Mouse (Mus musculus) C2C12 (cell line): ENCODE data around the gene Slc4a2. TPM values are rescaled to one million over a fixed set of nuclear protein-coding genes. Genes with fewer than 3 reads are reported as not detected.
A peak's percentile ranks its signal among the peaks of the same experiment; 100 is the strongest.

Experiments
- H3K27me3 ChIP-seq: one replicate; pipeline ENCODE4 v1.6.1; 2011; ENCODE audit not compliant: control insufficient read depth, insufficient read depth, insufficient read length
- H3K36me3 ChIP-seq: one replicate; pipeline ENCODE4 v1.6.1; 2011; ENCODE audit not compliant: control insufficient read depth, insufficient read depth
- H3K4me3 ChIP-seq: one replicate; pipeline ENCODE4 v1.5.1; 2011; ENCODE audit warnings: mild to moderate bottlenecking, control low read depth; ENCODE audit not compliant: poor library complexity, insufficient read depth, severe bottlenecking
- H3K79me2 ChIP-seq: one replicate; pipeline ENCODE4 v1.6.1; 2011; ENCODE audit not compliant: control insufficient read depth, insufficient read depth
- H3K79me3 ChIP-seq: one replicate; pipeline ENCODE4 v1.6.1; 2011; ENCODE audit warnings: low read depth, control low read depth
- H3ac ChIP-seq: one replicate; pipeline ENCODE3; 2011; ENCODE audit warnings: low read depth; ENCODE audit not compliant: control insufficient read depth, insufficient read length
- CEBPB ChIP-seq: IDR thresholded peaks from one replicate; pipeline ENCODE4 v1.6.1; 2011; ENCODE audit warnings: low read depth, mild to moderate bottlenecking, control low read depth, moderate library complexity
- CTCF ChIP-seq: IDR thresholded peaks from one replicate; pipeline ENCODE4 v1.5.1; 2011; ENCODE audit not compliant: control insufficient read depth, insufficient read depth, insufficient read length
- FOSL1 ChIP-seq: IDR thresholded peaks from one replicate; pipeline ENCODE4 v1.8.0; 2011; ENCODE audit warnings: mild to moderate bottlenecking, low read length; ENCODE audit not compliant: poor library complexity, insufficient read depth, severe bottlenecking
- MAX ChIP-seq: IDR thresholded peaks from one replicate; pipeline ENCODE4 v1.6.1; 2011; ENCODE audit warnings: mild to moderate bottlenecking, control low read depth
- MYOD1 ChIP-seq: IDR thresholded peaks from one replicate; pipeline ENCODE4 v1.6.1; 2011; ENCODE audit warnings: low read depth; ENCODE audit not compliant: control insufficient read depth, insufficient read length
- MYOG ChIP-seq: IDR thresholded peaks from one replicate; pipeline ENCODE4 v1.6.1; 2011; ENCODE audit not compliant: control insufficient read depth, insufficient read length; ENCODE audit errors: extremely low read depth
- USF1 ChIP-seq: IDR thresholded peaks from one replicate; pipeline ENCODE4 v1.6.1; 2011; ENCODE audit warnings: low read depth, mild to moderate bottlenecking, control low read depth, moderate library complexity
- polyA plus RNA-seq: library from polyadenylated mRNA; unstranded; fragments of >200 nt; fragmentation: generic; extraction: Trizol; gene quantifications from one replicate; pipeline ENCODE4 v1.2.1, GENCODE M21; 2012; ENCODE audit warnings: missing spikeins

Gene Slc4a2
- polyA plus RNA-seq, 1 experiment, result 76.4 TPM

DNA sequence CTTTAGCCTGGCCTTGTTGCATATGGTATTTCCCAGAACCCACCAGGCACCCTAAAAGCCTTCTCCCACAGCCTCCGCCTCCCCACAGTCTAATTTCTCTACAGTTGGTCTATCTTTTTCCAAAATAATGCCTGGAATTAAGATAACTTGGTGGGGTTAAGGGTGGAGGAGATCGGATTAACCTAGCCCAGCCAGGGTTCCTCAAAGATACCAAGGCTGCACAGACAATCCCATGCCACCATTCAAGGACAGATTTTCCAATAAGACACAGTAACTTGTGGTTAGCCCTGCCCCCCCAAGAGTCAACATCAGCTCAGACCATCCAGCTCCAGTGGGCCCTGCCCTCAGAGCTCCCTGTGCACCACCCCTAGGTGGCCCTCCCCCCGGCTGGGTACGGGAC, 43.1 kb upstream of the Slc4a2 start:
- peaks cover 32% of the 10 kb centered on the region for H3K27me3 ChIP-seq
- no peaks in the 10 kb centered on the region for H3K79me2 ChIP-seq
- no peak overlapping the region for H3ac ChIP-seq
- no peaks in the 10 kb centered on the region for H3K36me3 ChIP-seq
- H3K4me3 ChIP-seq, result no peak overlapping the region
- TF ChIP-seq FOSL1 (no peak), CEBPB (no peak), MYOG (no peak), USF1 (no peak), MYOD1 (no peak), CTCF (no peak), MAX (no peak)
- no peaks in the 10 kb centered on the region for H3K79me3 ChIP-seq

DNA sequence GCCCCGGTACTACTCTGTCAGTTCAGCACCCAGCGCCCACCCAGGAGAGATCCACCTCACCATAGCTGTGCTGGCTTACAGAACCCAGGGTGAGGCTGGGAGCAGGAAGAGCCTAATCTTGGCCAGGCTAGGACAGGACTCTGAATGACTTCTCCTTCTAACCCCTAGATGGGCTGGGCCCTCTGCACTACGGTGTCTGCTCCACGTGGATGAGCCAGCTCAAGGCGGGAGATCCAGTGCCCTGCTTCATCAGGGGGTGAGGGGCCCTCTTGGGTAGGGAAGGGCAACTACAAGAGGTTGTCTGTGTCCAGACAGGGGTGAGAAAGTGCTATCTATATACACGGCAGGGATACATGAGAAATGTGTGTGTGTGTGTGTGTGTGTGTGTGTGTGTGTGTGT, 42.2 kb upstream of the Slc4a2 start:
- Histone ChIP-seq H3K4me3 (no peak overlapping the region), H3K79me3 (no peaks in the 10 kb centered on the region), H3K79me2 (no peaks in the 10 kb centered on the region), H3ac (no peak overlapping the region), H3K27me3 (peaks cover 28% of the 10 kb centered on the region), H3K36me3 (no peaks in the 10 kb centered on the region)
- TF ChIP-seq CTCF, result no peak
- TF ChIP-seq CEBPB, result no peak
- no peak for TF ChIP-seq USF1
- no peak for TF ChIP-seq MAX
- TF ChIP-seq FOSL1, result no peak
- no peak for TF ChIP-seq MYOG
- TF ChIP-seq MYOD1, result no peak

DNA sequence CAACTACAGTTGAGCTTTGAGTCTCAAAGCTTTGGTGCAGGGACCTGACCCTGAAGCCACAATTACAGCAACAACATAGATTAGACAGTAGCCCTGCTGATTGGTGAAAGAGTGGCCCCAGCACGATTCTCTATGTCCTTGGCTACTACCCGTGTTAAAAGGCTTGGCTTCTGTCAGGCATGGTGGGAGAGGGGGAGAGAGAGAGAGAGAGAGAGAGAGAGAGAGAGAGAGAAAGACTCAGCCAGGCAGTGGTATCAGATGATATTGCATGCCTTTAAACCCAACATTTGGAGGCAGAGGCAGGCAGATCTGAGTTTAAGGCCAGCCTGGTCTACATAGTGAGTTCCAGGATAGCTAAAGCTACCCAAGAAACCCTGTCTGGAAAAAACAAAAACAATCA, 41.6 kb upstream of the Slc4a2 start:
- peaks cover 28% of the 10 kb centered on the region for H3K27me3 ChIP-seq
- TF ChIP-seq MYOG (no peak), MAX (no peak), FOSL1 (no peak), CEBPB (no peak), USF1 (no peak), CTCF (no peak), MYOD1 (no peak)
- H3ac ChIP-seq, result no peak overlapping the region
- no peaks in the 10 kb centered on the region for H3K79me3 ChIP-seq
- H3K36me3 ChIP-seq, result no peaks in the 10 kb centered on the region
- H3K79me2 ChIP-seq, result no peaks in the 10 kb centered on the region
- no peak overlapping the region for H3K4me3 ChIP-seq

DNA sequence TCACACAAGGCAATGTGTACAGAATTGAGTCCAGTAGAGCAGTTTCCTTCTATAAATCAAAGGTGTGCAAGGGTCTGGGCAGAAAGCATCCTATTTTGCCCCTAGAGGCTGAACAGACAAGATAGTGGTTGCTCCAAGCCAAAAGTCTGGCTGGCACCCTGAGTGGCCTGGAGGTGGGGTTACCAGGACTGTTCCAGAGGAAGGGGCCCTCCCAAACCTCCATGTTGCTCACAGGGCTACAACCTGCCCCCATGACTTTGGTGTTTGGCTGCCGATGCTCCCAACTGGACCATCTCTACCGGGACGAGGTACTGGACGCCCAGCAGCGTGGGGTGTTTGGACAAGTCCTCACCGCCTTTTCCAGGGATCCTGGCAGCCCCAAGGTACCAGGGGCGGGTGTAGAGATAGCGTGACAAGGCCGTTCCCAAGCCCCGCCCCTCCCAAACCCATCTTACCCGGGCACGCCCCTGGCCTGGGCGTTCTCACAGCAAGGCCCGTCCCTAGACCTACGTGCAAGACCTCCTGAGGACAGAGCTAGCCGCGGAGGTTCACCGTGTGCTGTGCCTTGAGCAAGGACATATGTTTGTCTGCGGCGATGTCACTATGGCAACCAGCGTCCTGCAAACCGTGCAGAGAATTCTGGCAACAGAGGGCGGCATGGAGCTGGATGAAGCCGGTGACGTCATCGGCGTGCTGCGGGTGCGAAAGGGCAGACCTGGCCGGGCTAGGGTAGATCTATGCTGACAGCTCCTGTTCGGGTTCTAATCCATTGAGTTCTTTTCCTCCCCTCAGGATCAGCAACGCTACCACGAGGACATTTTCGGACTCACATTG, 40.4 kb upstream of the Slc4a2 start:
- H3K79me2 ChIP-seq, result no peaks in the 10 kb centered on the region
- TF ChIP-seq CTCF, result peak; percentile 71
- no peak for TF ChIP-seq MYOG
- H3K36me3 ChIP-seq, result no peaks in the 10 kb centered on the region
- H3K79me3 ChIP-seq, result no peaks in the 10 kb centered on the region
- H3ac ChIP-seq, result peak overlapping the region; percentile 61
- H3K27me3 ChIP-seq, result peaks cover 16% of the 10 kb centered on the region
- H3K4me3 ChIP-seq, result peak overlapping the region; percentile 22

DNA sequence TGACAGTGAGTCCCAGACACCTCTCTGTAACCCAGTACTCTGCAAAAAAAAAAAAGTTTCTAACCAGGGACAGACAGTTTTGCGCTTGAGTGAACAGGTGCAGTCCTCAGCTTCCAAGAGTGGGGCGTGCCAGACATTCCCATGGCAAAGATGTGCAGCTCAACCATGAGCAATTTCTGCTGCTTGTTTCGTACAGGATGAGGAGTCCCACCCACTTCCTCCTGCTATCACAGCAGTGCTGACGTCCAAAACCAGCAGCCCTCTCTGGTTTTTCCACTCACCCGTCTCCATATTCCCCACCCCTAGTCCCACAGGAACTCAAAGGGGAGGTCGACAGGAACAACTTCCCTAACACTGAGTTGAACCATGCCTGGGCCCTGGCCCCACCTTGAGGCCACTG, 39.2 kb upstream of the Slc4a2 start:
- H3K36me3 ChIP-seq, result no peaks in the 10 kb centered on the region
- H3K79me2 ChIP-seq, result no peaks in the 10 kb centered on the region
- no peaks in the 10 kb centered on the region for H3K79me3 ChIP-seq
- H3K27me3 ChIP-seq, result peaks cover 8% of the 10 kb centered on the region
- H3K4me3 ChIP-seq, result no peak overlapping the region
- TF ChIP-seq CEBPB (no peak), MYOD1 (peak; percentile 29), MYOG (no peak), CTCF (no peak), USF1 (no peak), FOSL1 (no peak)
- no peak overlapping the region for H3ac ChIP-seq
